Mouse (Mus musculus) thymus, adult 2 months (tissue): ENCODE measurements around the gene Olfr896-ps1.

Experiments used
- CTCF ChIP-seq: fragments of 200-500 bp; IDR thresholded peaks from 2 replicates; pipeline ENCODE4 v1.5.1; 2012; ENCODE audit warnings: mild to moderate bottlenecking, control low read depth, low read length, moderate library complexity, borderline replicate concordance; ENCODE audit not compliant: control insufficient read depth, poor library complexity, insufficient read depth; ENCODE audit errors: extremely low read depth
- POLR2A ChIP-seq: fragments of 200-500 bp; IDR thresholded peaks from 2 replicates; pipeline ENCODE4 v1.6.1; 2012; ENCODE audit warnings: mild to moderate bottlenecking, low read length, control low read depth, moderate library complexity; ENCODE audit not compliant: control insufficient read depth, poor library complexity, insufficient read depth; ENCODE audit errors: extremely low read depth

DNA sequence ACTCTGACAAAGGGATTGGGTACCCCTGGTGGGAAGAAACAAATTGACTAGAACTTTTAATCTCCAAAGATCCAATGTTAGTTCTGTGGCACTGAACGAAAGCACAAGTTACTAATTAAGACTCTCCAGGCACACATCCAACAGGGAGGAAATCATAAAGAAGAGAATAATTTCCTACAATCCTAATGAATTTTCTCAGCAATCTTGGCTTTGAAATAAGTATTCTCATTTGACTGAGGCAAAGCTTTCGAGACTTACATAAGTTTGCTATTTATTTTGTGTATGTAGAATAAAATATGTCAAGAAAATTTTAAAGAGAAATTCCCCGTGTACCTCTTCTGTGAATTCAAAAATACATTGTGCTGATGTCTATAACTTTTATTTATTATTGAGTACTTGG, 37.9 kb downstream of the Olfr896-ps1 start, which contains the start of gene Olfr25:
- TF ChIP-seq POLR2A (no peak), CTCF (no peak)
